ENCODE assay signal across 26 mouse cellular contexts in genomic region chr4:136302462-136302861, GRCm38 (mm10). TPM values are rescaled to one million over a fixed set of nuclear protein-coding genes. Genes with fewer than 3 reads are reported as not detected.
DNase-seq lines count a peak whose midpoint lies in the region; ATAC-seq and TF ChIP-seq lines count a peak whose summit lies in the region.
"Had no signal": no experiment of that assay in that cellular context is flagged by ENCODE, and none has a peak within 500 bp of the region (broad histone marks: within the 10 kb centered on the region; RNA-seq: fewer than 3 reads in every experiment).

No protein-coding gene starts in this region.

- H3K4me1 ChIP-seq in liver, embryonic 16.5 days (ENCODE audit: control insufficient read depth, low read depth, low read length) = no peaks in the 10 kb centered on the region
- H3K4me1 ChIP-seq in liver, postnatal 0 days (ENCODE audit: insufficient read depth) = 0 out of 2 replicates have a peak, but pooled peaks cover 4% of the 10 kb centered on the region
- H3K4me1 ChIP-seq in intestine, embryonic 16.5 days (ENCODE audit: control insufficient read depth, insufficient read depth, low read length) = 0 out of 2 replicates have a peak, but pooled peaks cover 2% of the 10 kb centered on the region
- no peaks in the 10 kb centered on the region for H3K4me1 ChIP-seq in stomach, embryonic 14.5 days (ENCODE audit: control insufficient read depth, insufficient read depth, low read length)
- H3K4me1 ChIP-seq: embryonic facial prominence, embryonic 12.5 days; embryonic facial prominence, embryonic 15.5 days; hindbrain, embryonic 10.5 days; hindbrain, embryonic 13.5 days had no signal

- no peak overlapping the region for H3K9ac ChIP-seq in liver, embryonic 16.5 days (ENCODE audit: low read depth, low read length)
- no peak overlapping the region for H3K9ac ChIP-seq in liver, postnatal 0 days (replicated peaks)
- no peak overlapping the region for H3K9ac ChIP-seq in intestine, embryonic 16.5 days (ENCODE audit: low read depth, low read length)
- no peak overlapping the region for H3K9ac ChIP-seq in stomach, embryonic 14.5 days (replicated peaks; ENCODE audit: low read depth, low read length)
- H3K9ac ChIP-seq: embryonic facial prominence, embryonic 12.5 days; embryonic facial prominence, embryonic 15.5 days; forebrain, postnatal 0 days; heart, embryonic 12.5 days; heart, embryonic 15.5 days; hindbrain, embryonic 13.5 days had no signal

- no peak overlapping the region for H3K4me3 ChIP-seq in liver, embryonic 16.5 days (ENCODE audit: low read depth, low read length)
- H3K4me3 ChIP-seq in liver, postnatal 0 days (ENCODE audit: low read depth, low read length) = no peak overlapping the region
- no peak overlapping the region for H3K4me3 ChIP-seq in intestine, embryonic 16.5 days (ENCODE audit: low read length)
- H3K4me3 ChIP-seq in stomach, embryonic 14.5 days (ENCODE audit: low read depth, low read length) = no peak overlapping the region
- H3K4me3 ChIP-seq: embryonic facial prominence, embryonic 12.5 days; embryonic facial prominence, embryonic 15.5 days; gastrocnemius, adult 2 months; heart, embryonic 12.5 days; heart, embryonic 15.5 days; hindbrain, embryonic 10.5 days; hindbrain, embryonic 13.5 days had no signal

- DNase-seq in liver, postnatal 0 days = no peak
- DNase-seq in cerebellum, adult 18-20 months = no peak
- DNase-seq in embryo, embryonic 10 days (ENCODE audit: low spot score) = no peak
- DNase-seq: adrenal gland, adult 8-10 months; adrenal gland, postnatal 25 days; cerebellum, adult 11-12 months; cerebellum, adult 9-10 months; cerebellum, postnatal 14 days; forebrain, postnatal 0 days; gastrocnemius, adult 2 months; gastrocnemius, postnatal 14 days; heart, adult 18-20 months; heart, postnatal 10 days; heart, postnatal 36 days had no signal

- no peak overlapping the region for H3K27ac ChIP-seq in liver, embryonic 16.5 days (ENCODE audit: low read length)
- no peak overlapping the region for H3K27ac ChIP-seq in liver, postnatal 0 days (ENCODE audit: low read depth)
- no peak overlapping the region for H3K27ac ChIP-seq in intestine, embryonic 16.5 days (ENCODE audit: low read length)
- no peak overlapping the region for H3K27ac ChIP-seq in stomach, embryonic 14.5 days (ENCODE audit: low read length)
- H3K27ac ChIP-seq: embryonic facial prominence, embryonic 12.5 days; embryonic facial prominence, embryonic 15.5 days; gastrocnemius, adult 2 months; heart, embryonic 15.5 days; hindbrain, embryonic 10.5 days; hindbrain, embryonic 13.5 days; hindbrain, postnatal 0 days had no signal

- 36% methylated on average over 4 of the region's 4 CpGs for WGBS in liver, embryonic 16.5 days (ENCODE audit: insufficient replicate concordance)
- 38% methylated on average over 4 of the region's 4 CpGs for WGBS in liver, postnatal 0 days (ENCODE audit: insufficient replicate concordance)
- 46% methylated on average over 4 of the region's 4 CpGs for WGBS in intestine, embryonic 16.5 days
- WGBS in stomach, embryonic 14.5 days = 44% methylated on average over 4 of the region's 4 CpGs

- 0 out of 2 replicates have a peak, but pooled peaks have one; percentile 11 for ATAC-seq in liver, embryonic 16.5 days (ENCODE audit: low read depth)
- no peak for ATAC-seq in liver, postnatal 0 days
- peak; percentile 83 for ATAC-seq in intestine, embryonic 16.5 days
- peak; percentile 14; the same call in 1 of the 2 replicates for ATAC-seq in stomach, embryonic 14.5 days (ENCODE audit: insufficient number of reproducible peaks, insufficient read depth, low FRiP score, low read depth)
- ATAC-seq: CD4-positive, CD25-positive, alpha-beta regulatory T cell, adult 4 months; forebrain, embryonic 14.5 days; forebrain, postnatal 0 days; hindbrain, postnatal 0 days had no signal

- TF ChIP-seq CTCF in liver, postnatal 0 days (IDR thresholded peaks at IDR 0.05; ENCODE audit: low read depth) = no peak

- TF ChIP-seq EP300 in liver, postnatal 0 days (IDR thresholded peaks at IDR 0.05; ENCODE audit: low read depth) = no peak

- H3K36me3 ChIP-seq in liver, embryonic 16.5 days (ENCODE audit: control insufficient read depth, insufficient read depth) = no peaks in the 10 kb centered on the region
- no peaks in the 10 kb centered on the region for H3K36me3 ChIP-seq in liver, postnatal 0 days (replicated peaks; ENCODE audit: insufficient read depth, low read length)
- no peaks in the 10 kb centered on the region for H3K36me3 ChIP-seq in intestine, embryonic 16.5 days (ENCODE audit: control insufficient read depth, insufficient read depth, low read length)
- no peaks in the 10 kb centered on the region for H3K36me3 ChIP-seq in stomach, embryonic 14.5 days (ENCODE audit: control insufficient read depth, insufficient read depth, low read length)
- H3K36me3 ChIP-seq: embryonic facial prominence, embryonic 12.5 days; embryonic facial prominence, embryonic 15.5 days; heart, embryonic 12.5 days; heart, embryonic 15.5 days; hindbrain, embryonic 10.5 days had no signal

- no peaks in the 10 kb centered on the region for H3K9me3 ChIP-seq in liver, embryonic 16.5 days (replicated peaks; ENCODE audit: control insufficient read depth, low read length)
- no peaks in the 10 kb centered on the region for H3K9me3 ChIP-seq in liver, postnatal 0 days (ENCODE audit: low read length)
- no peaks in the 10 kb centered on the region for H3K9me3 ChIP-seq in intestine, embryonic 16.5 days (ENCODE audit: control insufficient read depth, low read length)
- H3K9me3 ChIP-seq in stomach, embryonic 14.5 days (ENCODE audit: control insufficient read depth, low read depth, low read length) = no peaks in the 10 kb centered on the region
- H3K9me3 ChIP-seq: embryonic facial prominence, embryonic 12.5 days; embryonic facial prominence, embryonic 15.5 days; heart, embryonic 12.5 days; heart, embryonic 15.5 days; hindbrain, embryonic 10.5 days; hindbrain, embryonic 13.5 days had no signal

- no peaks in the 10 kb centered on the region for H3K27me3 ChIP-seq in liver, embryonic 16.5 days (ENCODE audit: control insufficient read depth, insufficient read depth, low read depth, low read length)
- H3K27me3 ChIP-seq in liver, postnatal 0 days (ENCODE audit: insufficient read depth, low read length) = no peaks in the 10 kb centered on the region
- no peaks in the 10 kb centered on the region for H3K27me3 ChIP-seq in intestine, embryonic 16.5 days (replicated peaks; ENCODE audit: control insufficient read depth, insufficient read depth, low read length)
- no peaks in the 10 kb centered on the region for H3K27me3 ChIP-seq in stomach, embryonic 14.5 days (ENCODE audit: control insufficient read depth, insufficient read depth, low read length)
- H3K27me3 ChIP-seq: embryonic facial prominence, embryonic 12.5 days; embryonic facial prominence, embryonic 15.5 days; heart, embryonic 12.5 days; heart, embryonic 15.5 days; hindbrain, embryonic 13.5 days had no signal

- H3K4me2 ChIP-seq in liver, embryonic 16.5 days (ENCODE audit: low read depth, low read length) = no peak overlapping the region
- no peak overlapping the region for H3K4me2 ChIP-seq in liver, postnatal 0 days (ENCODE audit: low read depth, low read length)
- no peak overlapping the region for H3K4me2 ChIP-seq in intestine, embryonic 16.5 days (ENCODE audit: low read depth, low read length)
- H3K4me2 ChIP-seq in stomach, embryonic 14.5 days (replicated peaks; ENCODE audit: low read depth, low read length) = no peak overlapping the region
- H3K4me2 ChIP-seq: embryonic facial prominence, embryonic 12.5 days; embryonic facial prominence, embryonic 15.5 days; heart, embryonic 12.5 days; heart, embryonic 15.5 days; hindbrain, embryonic 13.5 days had no signal

RNA-seq across cellular contexts. Expression of gene Hnrnpr, which starts 8.3 kb away (rescaled TPM):
- polyA plus RNA-seq in liver, embryonic 16.5 days (2015; fragmentation: Nextera tagmentation; extraction: Ambion mirVana) = 44.3 and 47.2 TPM in 2 replicates
- polyA plus RNA-seq in liver, postnatal 0 days (2015; fragmentation: Nextera tagmentation; extraction: Ambion mirVana) = 36.6 and 39.1 TPM in 2 replicates
- 101 and 106 TPM in 2 replicates for polyA plus RNA-seq in intestine, embryonic 16.5 days (2015; fragmentation: Nextera tagmentation; extraction: Ambion mirVana)
- 157 and 164 TPM in 2 replicates for polyA plus RNA-seq in stomach, embryonic 14.5 days (2014; fragmentation: Nextera tagmentation; extraction: Ambion mirVana)

RNA-seq across cellular contexts. Expression of gene Zfp46, which starts 18.0 kb away (rescaled TPM):
- 2.8 and 3.5 TPM in 2 replicates for polyA plus RNA-seq in liver, embryonic 16.5 days (2015; fragmentation: Nextera tagmentation; extraction: Ambion mirVana)
- 1.6 and 1.9 TPM in 2 replicates for polyA plus RNA-seq in liver, postnatal 0 days (2015; fragmentation: Nextera tagmentation; extraction: Ambion mirVana)
- polyA plus RNA-seq in intestine, embryonic 16.5 days (2015; fragmentation: Nextera tagmentation; extraction: Ambion mirVana) = 13.6 and 15.0 TPM in 2 replicates
- polyA plus RNA-seq in stomach, embryonic 14.5 days (2014; fragmentation: Nextera tagmentation; extraction: Ambion mirVana) = 24.7 and 25.1 TPM in 2 replicates

RNA-seq across cellular contexts. Expression of gene Tcea3, which starts 54.9 kb away (rescaled TPM):
- polyA plus RNA-seq in liver, embryonic 16.5 days (2015; fragmentation: Nextera tagmentation; extraction: Ambion mirVana) = 25.3 and 29.8 TPM in 2 replicates
- polyA plus RNA-seq in liver, postnatal 0 days (2015; fragmentation: Nextera tagmentation; extraction: Ambion mirVana) = 37.6 and 41.7 TPM in 2 replicates
- 22.9 and 23.3 TPM in 2 replicates for polyA plus RNA-seq in intestine, embryonic 16.5 days (2015; fragmentation: Nextera tagmentation; extraction: Ambion mirVana)
- polyA plus RNA-seq in stomach, embryonic 14.5 days (2014; fragmentation: Nextera tagmentation; extraction: Ambion mirVana) = 19.7 and 19.8 TPM in 2 replicates
